Mouse (Mus musculus) neutrophil, adult 5-6 weeks (primary cell): ENCODE results near the gene Ankrd50. TPM values are rescaled to one million over a fixed set of nuclear protein-coding genes. Genes with fewer than 3 reads are reported as not detected.

Source experiments
- ATAC-seq: fragments of 151-379, 151-347 bp; 2 replicates; pipeline ENCODE4 v1.8.0; 2017; ENCODE audit warnings: mild to moderate bottlenecking, moderate TSS enrichment; ENCODE audit not compliant: insufficient number of reproducible peaks, poor library complexity, low FRiP score, severe bottlenecking; ENCODE audit errors: extremely low read depth
- total RNA-seq: library from RNA; stranded (forward); fragments of 200-1000 nt; gene quantifications from 2 replicates; pipeline ENCODE4 v1.2.3, GENCODE M21; 2017

Ankrd50 gene
- total RNA-seq, 1 experiment from 2014 or later, result 7.9 TPM

- no peak for ATAC-seq
Measured at GRCm38 (mm10) chr3:38423966-38424365, 60.7 kb downstream of the Ankrd50 start.

GRCm38 (mm10) chr3:38419896-38420295 is 64.7 kb downstream of the Ankrd50 start:
- ATAC-seq, result no peak

GRCm38 (mm10) chr3:38415292-38415930 is 69.2 kb downstream of the Ankrd50 start:
- no peak for ATAC-seq
